Mouse (Mus musculus) megakaryocyte progenitor cell, adult 5-6 weeks (primary cell): ENCODE results near the gene Mbtps2. TPM values are rescaled to one million over a fixed set of nuclear protein-coding genes. Genes with fewer than 3 reads are reported as not detected.

Source experiments
- ATAC-seq: replicated peaks from 2 replicates; pipeline ENCODE4 v1.8.0; 2016; ENCODE audit warnings: mild to moderate bottlenecking, moderate TSS enrichment, inconsistent platforms; ENCODE audit not compliant: poor library complexity
- total RNA-seq, 2 experiments: library from RNA; stranded (forward) in 1 of 2; stranded (reverse) in 1 of 2; fragments of 157-497, 149-512 nt in 1 of 2; fragments of 200-1000 nt in 1 of 2; gene quantifications; 2 replicates each; pipeline versions ENCODE4 v1.2.3 to v1.2.4; 2015 to 2017

Gene Mbtps2
- total RNA-seq (2015) (24.9 and 28.4 TPM in 2 replicates), total RNA-seq (2017) (9.5 and 14.1 TPM in 2 replicates)

DNA sequence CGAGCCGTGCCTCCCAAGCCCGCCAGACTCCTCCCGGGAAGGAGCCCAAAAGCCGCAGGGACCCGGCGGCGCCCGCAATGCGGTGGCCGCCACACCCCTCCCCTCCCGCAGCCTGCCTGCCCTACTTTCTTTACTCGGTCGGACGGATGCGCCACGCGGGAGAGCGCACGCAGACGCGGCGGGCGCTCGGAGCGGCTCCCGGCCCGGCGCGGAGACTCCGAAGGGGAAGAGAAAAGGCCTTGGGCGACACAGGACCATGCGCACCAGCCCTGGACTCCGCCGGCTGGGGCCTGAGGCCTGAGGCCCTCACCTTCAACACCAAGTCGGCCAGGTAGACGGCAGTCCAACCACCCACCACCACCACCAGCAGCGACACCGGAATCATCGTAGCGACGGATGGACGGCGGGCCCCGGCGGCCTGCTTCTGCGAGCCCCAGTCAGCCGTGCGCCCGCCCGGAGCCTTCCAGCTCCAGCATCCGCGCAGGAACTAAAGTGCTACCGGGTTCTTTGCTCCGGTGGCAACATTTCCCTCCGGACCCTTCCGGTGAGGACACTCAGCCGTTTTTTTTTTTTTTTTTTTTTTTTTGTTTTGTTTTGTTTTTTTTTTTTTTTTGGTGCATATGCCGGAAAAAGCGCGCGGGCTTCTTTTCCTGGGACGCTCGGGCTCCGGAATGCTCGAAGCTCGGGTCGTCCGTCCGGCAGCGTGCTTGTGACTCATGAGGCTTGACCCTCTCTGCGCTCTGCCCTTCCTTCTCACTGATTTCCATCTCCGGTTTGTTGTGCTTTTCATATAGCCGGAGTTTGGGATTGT is at the start of gene Mbtps2:
TSS of gene Mbtps2 (minus strand) at position 530 of the 811 bp plus-strand sequence.
- peak; percentile 89 for ATAC-seq

DNA sequence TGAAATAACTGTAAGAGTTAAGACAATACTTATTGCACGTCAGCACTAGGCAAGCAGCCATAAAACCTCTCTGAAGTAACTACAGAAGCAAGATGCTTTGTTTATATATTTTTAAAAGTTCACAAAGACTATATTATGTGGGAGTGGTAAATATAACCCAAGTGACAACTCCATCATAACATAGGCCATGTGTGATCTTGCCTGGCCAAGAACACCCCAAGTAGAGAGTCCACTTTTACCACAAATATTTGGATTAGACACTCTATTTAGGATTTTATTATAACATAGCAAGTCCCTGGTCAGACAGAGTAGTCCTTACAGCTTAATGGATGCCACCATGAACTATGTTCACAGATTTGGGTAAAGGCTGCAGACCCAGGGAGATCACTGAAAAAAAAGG is 47.9 kb upstream of the Mbtps2 start:
- ATAC-seq = no peak

DNA sequence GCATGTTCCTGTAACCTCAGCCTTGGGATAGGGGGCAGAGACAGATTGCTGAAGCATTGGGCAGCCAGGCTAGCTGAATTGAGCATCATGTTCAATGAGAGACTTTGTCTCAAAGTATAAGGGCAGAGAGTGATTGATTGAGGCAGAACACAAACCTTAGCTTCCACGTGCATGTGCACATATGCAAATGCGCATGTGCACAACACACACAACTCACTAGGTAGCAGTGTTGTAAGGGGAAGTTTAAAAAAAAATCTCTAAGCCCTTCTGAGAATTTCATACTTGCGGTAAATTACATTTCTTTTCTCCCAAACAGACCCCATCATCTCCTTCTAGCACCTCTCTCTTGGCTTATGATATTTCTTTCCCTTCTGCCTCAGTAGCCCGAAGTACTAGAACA is 46.2 kb upstream of the Mbtps2 start:
- peak; percentile 42 for ATAC-seq

- ATAC-seq = peak; percentile 99
These were observed 45.8 kb upstream of the Mbtps2 start for GRCm38 (mm10) chrX:157644300-157644699.

DNA sequence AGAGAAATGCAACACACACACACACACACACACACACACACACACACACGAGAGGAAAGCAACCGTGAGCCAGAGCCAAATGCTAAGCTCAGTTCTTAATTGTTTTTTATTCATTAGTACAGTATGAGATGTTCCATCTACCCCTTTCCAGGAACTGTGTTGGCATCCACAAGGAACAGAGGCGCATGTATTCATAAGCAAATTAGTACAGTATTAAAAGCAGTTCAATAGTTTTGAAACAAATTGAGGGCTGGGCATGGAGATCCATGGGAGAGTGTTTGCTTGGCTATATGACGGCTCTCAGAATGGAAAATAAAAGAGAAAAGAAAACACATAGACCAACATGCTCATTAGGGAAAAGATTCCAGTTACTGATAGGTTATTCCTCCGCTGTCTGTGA is 44.3 kb upstream of the Mbtps2 start:
- no peak for ATAC-seq

GRCm38 (mm10) chrX:157637253-157637652 is 38.7 kb upstream of the Mbtps2 start:
- no peak for ATAC-seq

- no peak for ATAC-seq
These were observed 35.3 kb upstream of the Mbtps2 start for GRCm38 (mm10) chrX:157633676-157634414.

GRCm38 (mm10) chrX:157630341-157630740 is 31.8 kb upstream of the Mbtps2 start:
- peak; percentile 60 for ATAC-seq

DNA sequence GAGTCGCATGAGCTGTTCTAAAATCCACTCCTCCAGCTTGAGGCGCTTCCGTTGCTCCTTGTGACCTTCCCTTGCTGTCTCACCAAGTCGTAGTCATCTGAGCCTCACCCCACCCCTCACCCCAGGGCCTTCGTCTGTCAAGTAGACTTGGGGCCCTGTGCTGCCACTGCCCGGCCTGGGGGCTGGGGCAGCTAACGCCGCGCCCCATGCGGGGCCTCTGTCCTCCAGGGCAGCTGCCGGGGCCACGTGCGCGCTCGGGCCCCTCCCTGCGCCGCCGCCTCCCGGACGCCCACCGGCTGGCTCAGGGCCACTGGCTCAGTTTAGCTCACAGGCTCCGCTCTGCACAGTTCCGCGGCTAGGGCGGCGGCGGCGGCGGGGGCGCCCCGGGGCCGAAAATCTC is 14.4 kb upstream of the Mbtps2 start:
- ATAC-seq = peak; percentile 48

DNA sequence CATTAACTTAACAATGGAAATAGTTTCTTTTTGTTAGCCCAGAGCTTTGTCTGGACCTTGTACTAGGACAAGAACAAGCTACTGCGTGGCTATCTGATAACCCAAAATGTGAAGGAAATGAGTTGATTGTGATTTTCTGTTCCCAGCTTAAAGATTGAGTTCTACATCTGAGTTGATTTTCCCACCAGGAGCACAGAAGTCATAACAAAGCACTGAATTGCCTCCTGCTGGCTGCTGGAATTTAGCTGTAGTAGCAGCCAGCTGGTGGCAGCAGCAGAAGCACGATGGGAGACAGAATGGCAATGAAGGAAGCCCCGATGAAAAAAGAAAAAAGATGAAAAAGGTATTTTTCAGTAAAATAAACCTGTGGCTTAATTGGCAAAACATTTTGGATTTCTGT is 2.9 kb upstream of the Mbtps2 start:
- 0 out of 2 replicates have a peak, but pooled peaks have one; percentile 22 for ATAC-seq

- peak; percentile 26; the same call in 1 of the 2 replicates for ATAC-seq
These were observed 830 bp downstream of the Mbtps2 start for GRCm38 (mm10) chrX:157597585-157598185.

DNA sequence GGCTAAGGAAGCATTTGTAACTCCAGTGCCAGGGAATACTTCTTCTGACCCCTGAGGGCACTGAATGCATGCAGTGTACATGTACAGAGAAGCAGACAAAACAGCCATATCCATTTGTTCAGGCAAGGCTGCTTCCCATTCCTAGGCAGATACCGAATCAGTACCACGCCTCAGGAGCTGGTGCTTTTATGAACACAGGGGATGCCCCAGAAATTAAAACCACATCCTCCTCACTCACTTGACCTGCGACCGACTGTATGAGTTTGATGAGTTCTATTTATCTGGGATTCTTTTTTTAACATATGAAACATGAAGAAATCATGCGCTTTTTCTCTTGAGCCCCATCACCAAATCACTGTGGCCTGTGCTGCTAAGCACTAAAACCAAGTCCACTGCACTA is 1.7 kb downstream of the Mbtps2 start:
- ATAC-seq = no peak

DNA sequence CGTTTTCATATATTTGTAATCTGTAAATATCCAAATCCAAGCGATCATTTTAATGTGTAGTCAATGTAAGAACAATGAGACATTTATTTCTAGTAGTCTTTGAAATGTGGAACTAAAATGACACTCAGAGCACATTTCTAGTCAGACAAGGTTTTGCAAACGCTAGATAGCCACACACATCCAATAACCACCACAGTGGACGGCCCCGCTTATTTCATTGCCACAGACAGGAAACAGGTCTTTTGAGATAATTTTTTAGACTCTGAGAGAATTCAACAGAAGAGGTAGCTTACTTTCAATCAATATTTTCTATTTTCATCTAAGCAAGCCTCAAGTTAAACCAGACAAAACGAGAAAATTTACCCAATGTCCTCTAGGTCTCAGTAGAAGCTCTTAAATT is 2.6 kb downstream of the Mbtps2 start:
- ATAC-seq = peak; percentile 40

DNA sequence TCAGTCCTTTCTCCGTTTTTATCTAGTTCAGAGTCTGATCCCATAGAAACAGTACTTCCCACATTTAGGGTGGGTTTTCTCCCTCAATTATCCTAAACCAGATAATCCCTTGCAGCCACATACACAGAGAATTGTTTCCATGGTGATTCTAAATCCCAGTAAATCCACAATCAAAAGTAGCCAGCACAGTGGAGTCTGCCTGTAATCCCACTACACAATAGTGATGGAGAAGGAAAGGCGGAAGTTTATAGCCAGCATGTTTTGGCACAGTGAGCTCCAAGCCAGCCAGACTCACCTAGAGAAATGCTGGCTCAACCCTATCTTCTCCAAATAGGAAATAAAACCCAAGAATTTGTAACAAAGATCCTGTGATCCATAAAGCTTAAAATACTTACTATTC is 3.9 kb downstream of the Mbtps2 start:
- ATAC-seq = no peak

DNA sequence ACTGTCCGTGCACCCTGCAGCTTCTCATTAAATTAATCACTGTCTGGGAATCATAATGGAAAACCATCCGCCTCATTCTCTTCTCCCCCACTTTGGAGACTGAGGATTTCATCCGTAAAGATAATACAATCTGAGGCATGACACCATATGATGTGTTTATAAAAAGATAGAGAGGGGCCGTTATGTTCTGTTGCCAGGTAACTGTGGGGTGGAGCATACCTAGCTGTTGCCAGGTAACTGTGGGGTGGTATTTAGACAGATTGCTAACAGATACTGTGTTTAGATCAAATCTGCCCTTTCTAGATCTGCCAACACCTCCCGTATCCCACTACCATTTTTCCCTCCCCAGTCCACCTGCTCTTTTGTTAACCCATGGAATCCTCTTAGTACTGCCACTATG is 11.5 kb downstream of the Mbtps2 start:
- no peak for ATAC-seq

GRCm38 (mm10) chrX:157586397-157586796 is 12.1 kb downstream of the Mbtps2 start:
- ATAC-seq = no peak

DNA sequence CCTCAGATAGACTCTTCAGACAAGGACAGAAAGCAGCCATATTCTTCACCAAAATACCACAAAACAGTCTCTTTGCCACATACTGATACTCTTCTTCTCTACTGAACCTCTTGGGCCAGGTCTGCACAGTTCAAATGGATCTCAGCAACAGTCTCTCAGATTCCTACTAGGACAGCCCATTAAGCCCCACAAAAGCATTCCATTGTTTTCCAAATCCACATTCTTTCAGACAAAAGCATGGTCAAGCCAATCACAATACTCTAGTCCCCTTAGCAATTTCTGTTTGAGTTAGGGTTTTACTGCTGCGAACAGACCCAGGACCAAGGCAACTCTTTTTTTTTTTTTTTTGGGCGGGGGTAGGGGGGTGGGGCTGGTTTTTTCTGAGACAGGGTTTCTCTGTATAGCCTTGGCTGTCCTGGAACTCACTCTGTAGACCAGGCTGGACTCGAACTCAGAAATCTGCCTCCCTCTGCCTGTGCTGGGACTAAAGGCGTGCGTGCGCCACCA is 19.4 kb downstream of the Mbtps2 start:
- no peak for ATAC-seq

- peak; percentile 65 for ATAC-seq
These were observed 23.8 kb downstream of the Mbtps2 start for GRCm38 (mm10) chrX:157574683-157575082.

- ATAC-seq = no peak
These were observed 29.7 kb downstream of the Mbtps2 start, which contains the start of gene Yy2 for GRCm38 (mm10) chrX:157568840-157569239. Gene Yy2 (minus strand): TSS chrX:157568985.

DNA sequence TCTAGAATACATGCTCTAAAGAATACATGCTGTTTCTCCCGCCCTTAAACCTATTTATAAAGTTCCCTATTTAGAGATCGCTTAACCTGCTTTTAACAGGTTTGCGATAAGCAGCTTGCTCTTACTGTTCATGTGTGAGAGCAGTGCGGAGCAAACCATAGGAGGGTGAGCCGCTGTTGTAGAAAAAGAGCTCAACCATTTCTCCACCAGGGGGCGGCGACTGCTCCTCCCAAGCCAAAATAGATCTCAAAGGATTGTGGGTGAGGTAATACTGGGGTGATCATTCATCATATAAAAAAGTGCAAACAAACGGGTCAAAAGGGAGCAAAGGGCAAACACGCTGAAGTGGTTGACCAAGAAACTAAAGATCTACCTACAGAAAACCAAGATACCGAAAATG is 34.7 kb downstream of the Mbtps2 start:
- peak; percentile 82 for ATAC-seq

DNA sequence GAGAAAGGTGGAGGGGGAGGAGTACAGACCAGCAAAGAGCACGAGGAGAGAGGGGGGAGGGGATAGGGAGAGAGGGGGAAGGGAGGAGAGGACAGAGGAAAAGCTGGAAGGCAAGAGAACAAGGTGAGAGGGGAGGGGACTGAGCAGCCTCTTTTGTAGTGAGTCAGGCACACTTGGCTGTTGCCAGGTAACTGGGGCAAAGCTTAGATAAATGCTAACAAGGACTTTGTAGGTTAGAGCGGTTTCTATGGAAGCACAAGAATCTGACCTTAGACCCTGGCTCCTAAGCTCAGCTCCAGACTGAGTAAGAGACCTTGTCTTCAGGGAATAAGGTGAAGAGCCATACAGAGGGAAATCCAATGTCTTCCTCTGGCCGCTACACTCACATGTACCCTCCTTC is 51.4 kb downstream of the Mbtps2 start:
- no peak for ATAC-seq
